Mouse (Mus musculus): Measurements from ENCODE around the gene Mrps30.
A peak's percentile ranks its signal among the peaks of the same experiment; 100 is the strongest.
"Not testable (repeated sequence)": the region's sequence is repeated elsewhere in the genome, so short reads cannot be mapped to it uniquely, and the experiment has no call there.

Mrps30 gene

GRCm38 (mm10) chr13:118386511-118387447 is at the start of gene Mrps30, which contains the start of gene B430218F22Rik:
Mrps30 (minus strand) TSS chr13:118387252.
B430218F22Rik (plus strand) TSS chr13:118386630.
- DNase-seq (ENCODE audit: low read depth) = peak; percentile 98

- DNase-seq (ENCODE audit: low read depth) = no peak
Observed at GRCm38 (mm10) chr13:118420847-118421246, 33.8 kb upstream of the Mrps30 start.

- no peak for DNase-seq (ENCODE audit: low read depth)
Observed at GRCm38 (mm10) chr13:118420408-118420807, 33.4 kb upstream of the Mrps30 start.

GRCm38 (mm10) chr13:118418163-118418562 is 31.1 kb upstream of the Mrps30 start:
- no peak for DNase-seq (ENCODE audit: low read depth)

- DNase-seq (ENCODE audit: low read depth) = no peak
Observed at GRCm38 (mm10) chr13:118411297-118411992, 24.4 kb upstream of the Mrps30 start.

- peak; percentile 81 for DNase-seq (ENCODE audit: low read depth)
Observed at GRCm38 (mm10) chr13:118403544-118403943, 16.5 kb upstream of the Mrps30 start.

GRCm38 (mm10) chr13:118400340-118400739 is 13.3 kb upstream of the Mrps30 start:
- no peak for DNase-seq (ENCODE audit: low read depth)

GRCm38 (mm10) chr13:118395803-118396202 is 8.8 kb upstream of the Mrps30 start:
- DNase-seq (ENCODE audit: low read depth) = no peak

- DNase-seq (ENCODE audit: low read depth) = not testable (repeated sequence)
Observed at GRCm38 (mm10) chr13:118387448-118387801, 373 bp upstream of the Mrps30 start.

GRCm38 (mm10) chr13:118380381-118380780 is 6.7 kb downstream of the Mrps30 start:
- no peak for DNase-seq (ENCODE audit: low read depth)

- peak; percentile 61 for DNase-seq (ENCODE audit: low read depth)
Observed at GRCm38 (mm10) chr13:118379155-118379554, 7.9 kb downstream of the Mrps30 start.

- no peak for DNase-seq (ENCODE audit: low read depth)
Observed at GRCm38 (mm10) chr13:118372871-118373270, 14.2 kb downstream of the Mrps30 start.

GRCm38 (mm10) chr13:118365774-118366173 is 21.3 kb downstream of the Mrps30 start:
- DNase-seq (ENCODE audit: low read depth) = peak; percentile 19

GRCm38 (mm10) chr13:118363342-118363741 is 23.7 kb downstream of the Mrps30 start:
- DNase-seq (ENCODE audit: low read depth) = no peak

GRCm38 (mm10) chr13:118350870-118351269 is 36.2 kb downstream of the Mrps30 start:
- DNase-seq (ENCODE audit: low read depth) = no peak

GRCm38 (mm10) chr13:118350257-118350656 is 36.8 kb downstream of the Mrps30 start:
- DNase-seq (ENCODE audit: low read depth) = peak; percentile 71

Measured in 416B (cell line).